Mouse (Mus musculus) hematopoietic stem cell, adult 5-6 weeks (primary cell): ENCODE results near the gene Rhox9. TPM values are rescaled to one million over a fixed set of nuclear protein-coding genes. Genes with fewer than 3 reads are reported as not detected.
"Not testable (repeated sequence)": the region's sequence is repeated elsewhere in the genome, so short reads cannot be mapped to it uniquely, and the experiment has no call there.

Experiments
- ATAC-seq, 2 experiments: fragments of 125-278 bp in 1 of 2; replicated peaks in 1 of 2; 2 replicates each; pipeline ENCODE4 v1.8.0; 2016 to 2017; ENCODE audit warnings: inconsistent platforms in 2 of 2, mild to moderate bottlenecking in 2 of 2, moderate number of reproducible peaks in 2 of 2, low read depth in 1 of 2, moderate TSS enrichment in 1 of 2; ENCODE audit not compliant: low FRiP score in 2 of 2, poor library complexity in 2 of 2, severe bottlenecking in 2 of 2, insufficient read depth in 1 of 2, low TSS enrichment in 1 of 2
- total RNA-seq: library from RNA; stranded (forward); fragments of 172-1452, 232-1000 nt; gene quantifications from 2 replicates; pipeline ENCODE4 v1.2.3, GENCODE M21; 2017

Gene Rhox9
- not detected in 2 replicates for total RNA-seq

GRCm38 (mm10) chrX:37901670-37902069, at the start of gene Rhox9:
TSS of gene Rhox9 (minus strand) at chrX:37901770.
- ATAC-seq: not testable (repeated sequence)

- no peak for ATAC-seq
Observed at GRCm38 (mm10) chrX:37916311-37916710, 14.7 kb upstream of the Rhox9 start.

- ATAC-seq: no peak
Observed at GRCm38 (mm10) chrX:37908581-37908980, 7.0 kb upstream of the Rhox9 start.

- no peak for ATAC-seq
Observed at GRCm38 (mm10) chrX:37903727-37904126, 2.2 kb upstream of the Rhox9 start.

GRCm38 (mm10) chrX:37897132-37897531, 4.4 kb downstream of the Rhox9 start, which contains the start of gene Rhox7b:
TSS of gene Rhox7b (minus strand) at chrX:37897232.
- ATAC-seq: not testable (repeated sequence)

GRCm38 (mm10) chrX:37878844-37879243, 22.7 kb downstream of the Rhox9 start, which contains the start of gene Rhox8:
TSS of gene Rhox8 (minus strand) at chrX:37878944.
- no peak for ATAC-seq

GRCm38 (mm10) chrX:37871641-37872040, 29.9 kb downstream of the Rhox9 start:
- ATAC-seq: no peak

Other genes with a start within 250 kb of the Rhox9 start
- gene Rhox3h, start 233.0 kb downstream of the Rhox9 start, total RNA-seq: not detected in 2 replicates
- not detected in 2 replicates for gene Rhox2h, start 228.5 kb downstream of the Rhox9 start, total RNA-seq
- not detected in 2 replicates for gene Rhox5, start 96.9 kb downstream of the Rhox9 start, total RNA-seq
- not detected in 2 replicates for gene Rhox6, start 74.9 kb downstream of the Rhox9 start, total RNA-seq
- not detected in 2 replicates for gene Rhox7a, start 70.1 kb downstream of the Rhox9 start, total RNA-seq
- gene Rhox8, start 22.8 kb downstream of the Rhox9 start, total RNA-seq: not detected in 2 replicates
- not detected in 2 replicates for gene Rhox7b, start 4.5 kb downstream of the Rhox9 start, total RNA-seq
- not detected in 2 replicates for gene Btg1-ps1, start 117.0 kb upstream of the Rhox9 start, total RNA-seq
- gene Btg1-ps2, start 141.3 kb upstream of the Rhox9 start, total RNA-seq: not detected in 2 replicates
- not detected in 2 replicates for gene Rhox10, start 164.7 kb upstream of the Rhox9 start, total RNA-seq
- not detected in 2 replicates for gene Rhox11, start 183.4 kb upstream of the Rhox9 start, total RNA-seq
- not detected in 2 replicates for gene Rhox12, start 209.1 kb upstream of the Rhox9 start, total RNA-seq
- gene Rhox13, start 219.4 kb upstream of the Rhox9 start, total RNA-seq: not detected in 2 replicates